Mouse (Mus musculus): ENCODE measurements around the gene Gm20917. TPM values are rescaled to one million over a fixed set of nuclear protein-coding genes. Genes with fewer than 3 reads are reported as not detected.
"Not testable (repeated sequence)": the region's sequence is repeated elsewhere in the genome, so short reads cannot be mapped to it uniquely, and the experiment has no call there.

Gm20917 gene
- not detected in 2 replicates for polyA plus RNA-seq (2016; fragmentation: Nextera tagmentation; extraction: Ambion mirVana)

DNA sequence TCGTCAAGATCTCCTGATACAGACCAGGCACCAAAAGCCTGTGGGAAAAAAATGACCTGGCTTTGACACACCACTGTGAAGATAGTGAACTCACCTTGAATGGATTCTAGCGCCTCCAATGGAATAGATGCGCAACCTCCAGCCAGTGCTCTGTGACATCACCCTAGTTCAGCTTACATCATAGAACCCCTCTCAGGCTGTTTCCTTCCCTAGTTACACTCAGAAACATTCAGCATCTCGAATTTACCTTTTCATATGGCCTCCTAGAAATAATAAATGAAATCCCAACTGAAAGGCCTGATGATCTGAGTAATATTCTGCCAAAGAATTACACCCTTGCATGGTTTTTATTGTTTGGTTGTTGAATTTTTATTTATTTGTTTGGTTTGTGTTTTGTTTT lies at the start of gene Gm20917:
Gene Gm20917 (minus strand): TSS at position 101 of the 400 bp plus-strand sequence.
- H3K27ac ChIP-seq; H3K4me3 ChIP-seq; H3K9me3 ChIP-seq (replicated peaks); DNase-seq (ENCODE audit: low spot score); H3K4me1 ChIP-seq; H3K27me3 ChIP-seq (ENCODE audit: low read depth, poor library complexity, severe bottlenecking); H3K36me3 ChIP-seq: not testable (repeated sequence)
- WGBS: no CpG with 5 or more reads among the region's 4 CpGs

Other genes with a start within 250 kb of the Gm20917 start
- not detected in 2 replicates for gene Gm20916, start 168.4 kb upstream of the Gm20917 start, polyA plus RNA-seq (2016; fragmentation: Nextera tagmentation; extraction: Ambion mirVana)

All from limb, embryonic 10.5 days (tissue).